Mouse (Mus musculus) layer of hippocampus, postnatal 36 days (tissue): ENCODE measurements at regions not wholly inside any gene's neighbourhood (a gene's known extent, or its start where the extent isn't known, plus 50 kb on each side); places are given as distances from the start of the nearest gene placed in this dataset.

Experiments used
- DNase-seq, 2 experiments: peaks; one replicate each; pipeline ENCODE4 v3.0.0; 2022

DNA sequence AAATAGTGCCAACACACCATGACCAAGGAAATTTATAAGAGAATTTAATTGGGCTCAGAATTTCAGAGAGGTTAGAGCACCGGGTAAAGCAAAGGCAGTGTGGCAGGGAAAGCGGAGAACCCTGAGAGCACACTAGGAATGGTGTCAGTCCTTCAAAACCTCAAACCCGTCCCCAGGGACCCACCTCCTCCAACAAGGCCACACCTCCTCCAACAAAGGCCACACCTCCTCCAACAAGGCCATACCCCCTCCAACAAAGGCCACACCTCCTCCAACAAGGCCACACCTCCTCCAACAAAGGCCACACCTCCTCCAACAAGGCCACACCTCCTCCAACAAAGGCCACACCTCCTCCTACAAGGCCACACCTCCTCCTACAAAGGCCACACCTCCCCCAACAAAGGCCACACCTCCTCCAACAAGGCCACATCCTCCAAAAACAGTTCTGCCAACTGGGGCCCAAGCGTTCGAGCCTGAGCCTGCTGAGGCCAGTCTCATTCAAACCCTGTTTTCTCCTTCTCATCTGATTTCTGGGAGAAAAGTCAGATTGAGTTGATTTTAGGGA is 109.8 kb upstream of the Zfp217 start:
- DNase-seq, result no peak

- DNase-seq, result no peak
Measured at GRCm38 (mm10) chr2:170255997-170256396, 108.1 kb upstream of the Zfp217 start.

- no peak for DNase-seq
Measured at GRCm38 (mm10) chr2:170255533-170255932, 107.6 kb upstream of the Zfp217 start.

- no peak for DNase-seq
Measured at GRCm38 (mm10) chr2:170253681-170254440, 106.0 kb upstream of the Zfp217 start.

DNA sequence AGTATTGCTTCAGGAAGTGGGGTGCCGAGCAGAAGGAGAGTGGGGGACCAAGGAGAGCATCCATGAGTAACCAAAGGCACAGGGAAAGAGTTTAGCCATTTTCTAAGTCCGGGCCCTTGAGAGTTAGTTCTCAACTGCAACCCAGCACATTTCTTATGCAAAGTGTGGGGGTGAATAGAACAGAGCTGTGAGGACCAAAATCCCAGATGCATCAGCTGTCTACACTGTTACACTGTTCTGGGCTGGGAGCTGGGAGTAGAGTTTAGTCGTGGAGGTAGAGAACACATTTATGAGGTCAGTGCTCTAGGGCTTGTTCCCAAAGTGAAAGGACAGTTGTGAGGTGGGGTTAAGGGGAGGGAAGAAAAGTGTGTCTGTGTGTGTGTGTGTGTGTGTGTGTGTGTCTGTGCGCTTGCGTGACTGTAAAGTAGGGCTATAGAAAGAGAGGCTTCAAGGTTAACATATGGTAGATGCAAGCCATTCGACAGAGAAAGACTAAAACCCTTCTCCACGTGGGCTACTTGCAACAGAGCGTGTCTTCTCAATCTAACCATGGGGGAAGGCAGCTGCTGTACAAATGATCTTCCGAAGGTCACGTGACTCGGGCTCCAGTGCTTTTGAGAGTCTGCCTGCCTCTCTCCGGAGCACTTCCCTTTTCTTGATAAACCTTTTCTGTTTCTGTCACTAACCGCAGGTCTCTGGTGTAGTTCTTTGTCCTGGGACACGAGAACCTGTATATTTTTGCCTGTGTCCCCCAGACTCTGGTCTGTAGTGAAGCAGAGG is 104.5 kb upstream of the Zfp217 start:
- no peak for DNase-seq

- DNase-seq, result no peak
Measured at GRCm38 (mm10) chr2:170250680-170251079, 102.8 kb upstream of the Zfp217 start.

DNA sequence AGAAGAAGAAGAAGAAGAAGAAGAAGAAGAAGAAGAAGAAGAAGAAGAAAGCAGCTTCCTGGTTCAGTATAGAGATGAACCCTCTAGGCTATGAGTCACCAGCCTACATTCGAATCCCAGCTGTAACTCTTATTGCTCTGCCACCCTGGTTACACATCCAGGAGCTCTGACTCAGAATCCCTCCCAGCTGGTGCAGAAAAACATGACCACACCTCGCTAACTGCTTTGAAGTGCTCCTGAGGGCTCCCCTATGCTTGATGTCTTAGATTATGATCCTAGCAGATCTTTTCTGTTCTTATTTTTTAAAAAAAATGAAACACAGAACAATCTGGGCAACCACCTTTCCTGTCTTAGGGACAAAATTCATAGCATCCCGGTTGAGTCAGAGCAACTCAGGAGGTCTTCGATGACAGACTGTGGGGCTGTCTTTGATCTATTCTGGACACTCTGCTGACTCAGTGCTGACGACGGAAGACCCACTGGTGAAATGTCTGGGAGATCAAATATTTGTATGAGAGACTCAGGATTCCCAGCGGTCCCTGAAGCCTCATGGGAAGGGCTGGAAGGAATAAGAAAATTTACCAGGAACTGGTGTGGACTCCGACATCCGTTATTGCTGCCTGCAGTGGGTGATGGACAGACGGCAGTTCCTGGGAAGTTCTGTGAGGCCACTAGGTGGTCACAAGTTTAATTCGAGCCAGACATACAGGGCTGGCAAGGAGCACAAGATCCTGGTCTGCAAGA is 100.0 kb upstream of the Zfp217 start:
- DNase-seq, result peak in 1 of 2 experiments; percentile 1

- DNase-seq, result no peak
Measured at GRCm38 (mm10) chr2:170245637-170246341, 97.9 kb upstream of the Zfp217 start.

GRCm38 (mm10) chr2:170244108-170244507 is 96.2 kb upstream of the Zfp217 start:
- DNase-seq, result no peak

GRCm38 (mm10) chr2:170237959-170238358 is 90.1 kb upstream of the Zfp217 start:
- no peak for DNase-seq

GRCm38 (mm10) chr2:170233426-170233825 is 85.5 kb upstream of the Zfp217 start:
- no peak for DNase-seq

DNA sequence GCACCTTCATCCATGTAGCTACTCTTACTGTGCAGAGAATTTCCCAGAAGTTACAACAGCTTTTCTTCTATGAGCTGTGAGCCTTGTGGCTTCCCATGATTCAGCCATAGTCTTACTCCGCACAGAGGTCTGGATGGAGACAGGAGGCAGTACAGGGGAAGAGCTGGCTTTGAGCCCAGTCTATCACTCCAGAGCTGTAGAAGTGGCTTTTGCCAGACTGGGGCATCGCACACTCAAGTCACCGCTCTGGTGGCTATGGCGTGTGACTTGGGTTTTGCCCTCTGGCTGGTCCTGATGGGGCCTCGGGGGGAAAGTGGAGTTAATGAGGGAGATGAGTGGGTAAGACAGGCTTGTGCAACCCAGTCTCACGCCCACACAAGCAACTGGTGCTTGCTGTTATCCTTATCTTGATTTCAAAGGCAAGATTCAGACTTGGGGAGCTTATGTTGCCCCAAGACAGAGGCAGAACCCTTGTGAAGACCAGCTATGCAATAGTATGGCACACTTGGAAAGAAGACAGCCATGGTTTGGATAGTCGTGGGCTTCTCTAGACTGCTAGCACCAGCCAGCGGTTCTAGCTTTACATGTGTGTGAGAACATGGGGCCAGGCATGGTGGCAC is 81.7 kb upstream of the Zfp217 start:
- DNase-seq, result no peak

DNA sequence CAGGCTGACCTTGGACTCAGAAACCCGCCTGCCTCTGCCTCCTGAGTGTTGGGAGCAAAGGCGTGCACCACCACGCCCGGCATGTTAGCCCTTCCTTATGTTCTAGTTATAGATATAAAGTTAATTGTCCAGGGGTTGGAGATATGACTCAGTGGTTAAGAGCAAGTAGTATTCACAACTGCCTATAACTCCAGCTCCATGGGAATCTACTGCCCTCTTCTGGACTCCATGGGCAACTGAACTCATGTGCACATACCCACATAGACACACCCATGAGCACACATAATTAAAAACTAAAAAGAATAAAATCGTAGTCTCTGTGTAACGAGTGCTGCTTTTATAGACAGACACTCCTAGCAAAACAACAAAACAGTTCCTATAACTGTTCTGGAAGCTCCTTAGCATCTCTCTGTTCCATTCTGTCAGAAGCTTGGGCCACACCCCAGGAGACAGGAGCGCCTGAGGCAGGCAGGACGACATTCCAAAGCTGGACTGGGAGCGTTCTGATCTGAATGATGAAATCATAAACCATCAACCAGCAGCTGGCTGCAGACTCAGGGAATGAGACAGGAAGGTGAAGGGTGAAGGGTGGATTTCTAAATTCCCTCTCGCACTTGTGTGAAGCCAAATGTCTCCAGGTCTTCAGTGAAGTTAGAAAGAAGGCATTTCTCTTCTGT is 80.6 kb upstream of the Zfp217 start:
- no peak for DNase-seq

- DNase-seq, result no peak
Measured at GRCm38 (mm10) chr2:170223872-170224271, 76.0 kb upstream of the Zfp217 start.

DNA sequence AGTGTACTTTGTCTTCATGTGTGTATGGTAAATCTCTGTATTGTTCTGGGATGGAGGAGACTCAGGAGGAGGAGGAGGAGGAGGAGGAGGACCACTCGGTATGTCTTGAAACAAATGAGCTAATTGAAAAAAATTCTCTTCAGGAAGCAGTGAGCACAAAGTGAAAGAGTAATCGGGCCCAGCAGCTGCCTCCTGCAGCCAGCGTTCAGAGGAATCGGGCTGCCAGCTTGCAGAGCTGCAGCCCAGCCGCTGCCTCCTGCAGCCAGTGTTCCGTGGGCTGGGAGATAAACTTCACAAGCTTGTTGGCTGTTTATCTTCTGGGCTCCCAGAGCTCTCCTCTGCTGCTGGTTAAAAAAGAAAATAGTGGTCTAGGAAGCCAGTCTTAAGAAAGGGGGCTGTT is 74.9 kb upstream of the Zfp217 start:
- DNase-seq, result no peak

- DNase-seq, result no peak
Measured at GRCm38 (mm10) chr2:170221994-170222535, 74.2 kb upstream of the Zfp217 start.

DNA sequence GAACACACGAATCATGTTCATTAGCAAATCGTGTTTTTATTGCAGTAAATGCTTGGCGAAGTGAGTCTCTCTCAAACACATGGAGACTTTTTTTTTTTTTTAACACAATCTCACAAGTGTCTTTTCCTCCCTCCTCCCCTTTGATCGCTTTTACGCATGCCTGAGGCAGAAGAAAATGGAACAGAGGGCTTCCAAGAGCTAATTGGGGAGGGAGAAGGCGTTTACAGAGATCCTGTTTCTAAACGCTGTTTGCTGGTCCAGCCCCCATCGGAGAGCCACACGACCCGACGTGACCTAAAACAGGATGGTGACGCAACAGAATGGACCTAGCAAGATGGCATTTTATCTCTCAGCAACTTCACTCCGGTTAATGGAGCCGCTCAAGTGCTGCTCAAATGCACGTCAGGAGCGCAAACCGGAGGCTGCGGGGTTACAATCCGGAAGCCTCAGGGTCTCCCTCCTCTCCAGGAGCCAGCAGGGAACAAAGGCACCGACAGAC is 73.0 kb upstream of the Zfp217 start:
- DNase-seq, result peak; percentile 21 to 41

DNA sequence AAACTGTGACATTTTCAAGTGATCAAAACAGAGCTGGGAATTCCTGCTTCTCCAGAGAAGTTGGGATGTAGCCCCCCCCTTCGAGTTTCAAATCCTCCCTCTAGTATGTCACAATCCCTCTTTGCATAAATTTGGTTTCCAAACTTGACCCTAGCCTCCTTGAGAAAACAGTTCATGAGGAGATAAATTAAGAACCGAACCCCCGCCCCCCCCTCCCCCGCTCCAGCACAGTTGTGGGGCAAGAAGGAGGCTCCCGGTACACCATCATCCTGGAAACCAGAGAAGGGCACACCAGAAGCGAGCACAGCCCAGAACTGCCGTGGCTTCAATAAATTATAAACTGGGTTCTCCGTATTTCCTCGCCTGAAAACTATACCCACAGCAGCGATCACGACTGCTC is 72.5 kb upstream of the Zfp217 start:
- no peak for DNase-seq

DNA sequence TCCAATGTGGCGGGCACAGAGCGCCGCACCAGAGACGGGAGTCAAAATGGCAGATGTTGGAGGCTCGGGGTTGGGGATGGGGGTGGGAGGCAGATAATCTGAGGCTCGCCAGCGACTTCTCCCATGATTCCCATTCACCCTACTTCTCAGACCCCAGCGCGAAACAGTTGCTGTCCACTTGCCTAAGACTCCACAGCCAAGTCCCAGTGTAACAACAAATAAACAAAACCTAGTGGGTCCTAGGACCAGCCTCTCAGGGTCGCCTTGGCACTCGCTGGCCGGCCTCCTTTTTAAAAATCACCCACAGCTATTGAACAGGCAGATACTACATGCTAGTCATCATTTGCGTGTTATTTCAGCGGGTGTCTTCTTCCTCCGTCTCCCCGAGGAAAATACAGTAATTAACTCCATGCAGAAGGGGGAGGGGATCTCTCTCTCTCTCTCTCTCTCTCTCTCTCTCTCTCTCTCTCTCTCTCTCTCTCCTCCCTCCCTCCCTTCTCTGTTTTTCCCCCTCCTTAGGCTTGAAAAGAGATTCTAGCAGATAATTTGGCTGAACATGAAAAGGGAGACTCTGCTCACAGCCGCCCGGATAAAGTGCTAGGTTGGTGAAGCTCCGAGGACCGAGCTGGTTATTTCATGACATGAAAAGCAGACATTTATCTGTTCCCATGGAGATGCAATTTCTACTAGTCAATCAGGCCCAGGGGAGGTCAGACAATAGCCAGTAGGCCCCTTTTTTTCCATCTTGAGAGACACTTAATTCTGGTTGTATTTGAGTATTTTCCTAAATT is 71.9 kb upstream of the Zfp217 start:
- no peak for DNase-seq

DNA sequence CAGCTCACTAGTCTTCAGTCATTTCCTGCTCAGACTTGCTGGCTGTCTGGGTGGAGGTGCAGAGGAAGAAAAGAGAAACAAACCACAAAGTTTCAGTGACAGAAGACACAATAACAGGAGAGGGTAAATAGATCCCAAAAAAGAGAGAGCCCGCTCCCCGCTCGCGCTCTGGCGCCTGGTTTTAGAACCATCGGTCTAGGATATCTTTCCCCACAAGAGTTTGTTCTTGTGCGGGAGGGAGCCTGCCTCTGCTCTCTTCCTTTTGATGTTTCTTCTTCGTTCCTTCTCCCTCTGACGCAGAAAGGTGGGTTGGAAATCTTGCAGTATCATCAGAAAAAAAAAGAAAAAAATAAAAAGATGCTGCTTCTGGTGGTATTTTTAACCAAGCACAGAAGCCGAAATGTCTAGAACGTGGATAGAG is 71.3 kb upstream of the Zfp217 start:
- no peak for DNase-seq
